Mouse (Mus musculus) MEL (cell line): ENCODE measurements around the gene Apoa2. TPM values are rescaled to one million over a fixed set of nuclear protein-coding genes. Genes with fewer than 3 reads are reported as not detected.

Experiments used
- DNase-seq: peaks from one replicate; pipeline ENCODE4 v3.0.0; 2011; ENCODE audit warnings: low read depth, low spot score
- H3K27ac ChIP-seq: 2 replicates; pipeline ENCODE4 v1.5.1; 2012; ENCODE audit warnings: low read depth, mild to moderate bottlenecking, control low read depth, low read length, moderate library complexity; ENCODE audit not compliant: control insufficient read depth
- H3K27me3 ChIP-seq, 2 experiments: fragments of 150-350 bp in 1 of 2; sonication (generic) in 1 of 2; 2 replicates each; pipeline ENCODE4 v1.6.1; 2012; ENCODE audit warnings: low read length in 2 of 2, mild to moderate bottlenecking in 2 of 2, improper control_type of control experiment in 1 of 2, moderate library complexity in 1 of 2; ENCODE audit not compliant: insufficient read depth in 2 of 2, control insufficient read depth in 1 of 2
- H3K36me3 ChIP-seq, 2 experiments: 2 replicates each; pipeline ENCODE4 v1.6.1; 2012 to 2014; ENCODE audit warnings: low read length in 2 of 2, improper control_type of control experiment in 1 of 2, inconsistent platforms in 1 of 2, mild to moderate bottlenecking in 1 of 2; ENCODE audit not compliant: insufficient read depth in 2 of 2, control insufficient read depth in 1 of 2
- H3K4me1 ChIP-seq, 2 experiments: fragments of 150-350 bp in 1 of 2; sonication (generic) in 1 of 2; 2 replicates each; pipeline ENCODE4 v1.6.1; 2012; ENCODE audit warnings: low read length in 2 of 2, improper control_type of control experiment in 1 of 2, mild to moderate bottlenecking in 1 of 2; ENCODE audit not compliant: insufficient read depth in 2 of 2, control insufficient read depth in 1 of 2
- H3K4me3 ChIP-seq, 2 experiments: fragments of 150-350 bp in 1 of 2; sonication (generic) in 1 of 2; 2 replicates each; pipeline ENCODE4 v1.5.1; 2012; ENCODE audit warnings: low read depth in 2 of 2, low read length in 2 of 2, mild to moderate bottlenecking in 2 of 2, moderate library complexity in 2 of 2, control low read depth in 1 of 2, improper control_type of control experiment in 1 of 2; ENCODE audit not compliant: control insufficient read depth in 1 of 2, insufficient read depth in 1 of 2
- H3K79me2 ChIP-seq: 2 replicates; pipeline ENCODE4 v1.6.1; 2012; ENCODE audit warnings: mild to moderate bottlenecking, low read length, moderate library complexity; ENCODE audit not compliant: control insufficient read depth, poor library complexity, insufficient read depth
- H3K9ac ChIP-seq: 2 replicates; pipeline ENCODE4 v1.6.1; 2012; ENCODE audit warnings: low read depth, mild to moderate bottlenecking, control low read depth, low read length, moderate library complexity; ENCODE audit not compliant: control insufficient read depth, poor library complexity, severe bottlenecking
- H3K9me3 ChIP-seq: fragments of 150-350 bp; sonication (generic); replicated peaks from 2 replicates; pipeline ENCODE4 v1.6.1; 2012; ENCODE audit warnings: mild to moderate bottlenecking, low read length, improper control_type of control experiment, moderate library complexity; ENCODE audit not compliant: insufficient read depth
- CHD2 ChIP-seq: IDR thresholded peaks from 2 replicates; pipeline ENCODE4 v1.6.1; 2011; ENCODE audit warnings: low read length, improper control_type of control experiment
- ELF1 ChIP-seq: IDR thresholded peaks from 2 replicates; pipeline ENCODE4 v1.6.1; 2014; ENCODE audit warnings: low read depth, mild to moderate bottlenecking, inconsistent platforms, low read length, improper control_type of control experiment, moderate library complexity
- GABPA ChIP-seq: IDR thresholded peaks from 2 replicates; pipeline ENCODE4 v1.6.1; 2012; ENCODE audit warnings: low read depth, mild to moderate bottlenecking, inconsistent platforms, low read length, improper control_type of control experiment, moderate library complexity
- GATA1 ChIP-seq: IDR thresholded peaks from 2 replicates; pipeline ENCODE4 v1.6.1; 2011; ENCODE audit warnings: low read depth, low read length, improper control_type of control experiment
- HCFC1 ChIP-seq: IDR thresholded peaks from 2 replicates; pipeline ENCODE4 v1.6.1; 2012; ENCODE audit warnings: low read depth, mild to moderate bottlenecking, inconsistent platforms, low read length, improper control_type of control experiment, moderate library complexity
- KAT2A ChIP-seq: conservative IDR thresholded peaks from 2 replicates; pipeline ENCODE4 v1.6.1; 2012; ENCODE audit warnings: low read depth, low read length, improper control_type of control experiment, inconsistent platforms
- MAX ChIP-seq: IDR thresholded peaks from 2 replicates; pipeline ENCODE4 v1.6.1; 2011; ENCODE audit warnings: low read length, improper control_type of control experiment
- MYB ChIP-seq: IDR thresholded peaks from 2 replicates; pipeline ENCODE4 v1.6.1; 2011; ENCODE audit warnings: mild to moderate bottlenecking, low read depth, low read length, improper control_type of control experiment
- NELFE ChIP-seq: IDR thresholded peaks from 2 replicates; pipeline ENCODE4 v1.6.1; 2011; ENCODE audit warnings: low read depth, low read length, improper control_type of control experiment
- POLR2A ChIP-seq, 2 experiments: IDR thresholded peaks; 2 replicates each; pipeline ENCODE4 v1.6.1; 2011 to 2012; ENCODE audit warnings: low read length in 2 of 2, mild to moderate bottlenecking in 2 of 2, control low read depth in 1 of 2, improper control_type of control experiment in 1 of 2, low read depth in 1 of 2, moderate library complexity in 1 of 2; ENCODE audit not compliant: control insufficient read depth in 1 of 2, insufficient read depth in 1 of 2, poor library complexity in 1 of 2
- POLR2AphosphoS2 ChIP-seq: IDR thresholded peaks from 2 replicates; pipeline ENCODE4 v1.6.1; 2011; ENCODE audit warnings: low read length, improper control_type of control experiment
- POLR2AphosphoS5 ChIP-seq: IDR thresholded peaks from 2 replicates; pipeline ENCODE4 v1.6.1; 2012; ENCODE audit warnings: low read depth, borderline replicate concordance, mild to moderate bottlenecking, inconsistent platforms, low read length, moderate library complexity, mixed read lengths
- RCOR1 ChIP-seq: IDR thresholded peaks from 2 replicates; pipeline ENCODE4 v1.6.1; 2012; ENCODE audit warnings: low read depth, mild to moderate bottlenecking, inconsistent platforms, low read length, improper control_type of control experiment
- SIN3A ChIP-seq: IDR thresholded peaks from 2 replicates; pipeline ENCODE4 v1.6.1; 2012; ENCODE audit warnings: low read length, improper control_type of control experiment, inconsistent platforms
- TCF12 ChIP-seq: IDR thresholded peaks from 2 replicates; pipeline ENCODE4 v1.6.1; 2014; ENCODE audit warnings: low read depth, mild to moderate bottlenecking, inconsistent platforms, low read length, improper control_type of control experiment, moderate library complexity
- UBTF ChIP-seq: IDR thresholded peaks from 2 replicates; pipeline ENCODE4 v1.6.1; 2012; ENCODE audit warnings: low read depth, mild to moderate bottlenecking, inconsistent platforms, low read length, improper control_type of control experiment, moderate library complexity, borderline replicate concordance; ENCODE audit not compliant: insufficient read depth
- USF1 ChIP-seq: IDR thresholded peaks from 2 replicates; pipeline ENCODE4 v1.6.1; 2014; ENCODE audit warnings: low read depth, mild to moderate bottlenecking, inconsistent platforms, low read length, improper control_type of control experiment, moderate library complexity
- USF2 ChIP-seq, 2 experiments: IDR thresholded peaks; 2 replicates each; pipeline ENCODE4 v1.6.1; 2011 to 2012; ENCODE audit warnings: improper control_type of control experiment in 2 of 2, low read length in 2 of 2, borderline replicate concordance in 1 of 2, inconsistent platforms in 1 of 2, low read depth in 1 of 2, mild to moderate bottlenecking in 1 of 2; ENCODE audit not compliant: insufficient read depth in 1 of 2
- ZKSCAN1 ChIP-seq: IDR thresholded peaks from 2 replicates; pipeline ENCODE4 v1.6.1; 2012; ENCODE audit warnings: low read depth, mild to moderate bottlenecking, inconsistent platforms, low read length, improper control_type of control experiment, moderate library complexity
- ZMIZ1 ChIP-seq: IDR thresholded peaks from 2 replicates; pipeline ENCODE4 v1.6.1; 2012; ENCODE audit warnings: low read depth, mild to moderate bottlenecking, inconsistent platforms, low read length, improper control_type of control experiment, moderate library complexity
- ZNF384 ChIP-seq: IDR thresholded peaks from 2 replicates; pipeline ENCODE4 v1.6.1; 2012; ENCODE audit warnings: low read depth, mild to moderate bottlenecking, inconsistent platforms, low read length, improper control_type of control experiment
- polyA plus RNA-seq, 2 experiments: library from polyadenylated mRNA; stranded (reverse) in 1 of 2; unstranded in 1 of 2; fragments of >175 nt in 1 of 2; fragments of >200 nt in 1 of 2; gene quantifications; 2 replicates each; pipeline versions ENCODE4 v1.2.1 to v1.2.4; 2012; ENCODE audit warnings: low replicate concordance in 2 of 2, low read depth in 1 of 2; ENCODE audit not compliant: insufficient read length in 2 of 2, insufficient read depth in 1 of 2, missing spikeins in 1 of 2
- total RNA-seq: library from RNA; depleted of rRNA; stranded (reverse); fragments of 300-350 nt; gene quantifications from 2 replicates; pipeline ENCODE4 v1.2.3, GENCODE M21; 2012; rRNA removed

The Apoa2 gene
- total RNA-seq = not detected in 2 replicates
- polyA plus RNA-seq = under 1 TPM in 1 of 2 experiments, not detected in 1; 0.15 TPM

GRCm38 (mm10) chr1:171224857-171225256 lies at the start of gene Apoa2:
Gene Apoa2 (plus strand): TSS chr1:171225054.
- H3K9ac ChIP-seq = no peak within 1 kb of the TSS
- H3K4me1 ChIP-seq = peaks cover 0 to 8% of the 10 kb centered on the region in 2 experiments; a peak in 1 of 4 replicates
- H3K9me3 ChIP-seq = no peaks in the 10 kb centered on the region
- H3K79me2 ChIP-seq = peaks cover 2% of the 10 kb centered on the region; the same call in 1 of the 2 replicates
- no peaks in the 10 kb centered on the region for H3K27me3 ChIP-seq
- no peak within 1 kb of the TSS for H3K27ac ChIP-seq
- no peak within 1 kb of the TSS for H3K4me3 ChIP-seq
- H3K36me3 ChIP-seq = peaks cover 0 to 3% of the 10 kb centered on the region in 2 experiments; a peak in 2 of 4 replicates
- no peak for TF ChIP-seq NELFE
- no peak for TF ChIP-seq ZNF384
- no peak for TF ChIP-seq ELF1
- TF ChIP-seq TCF12 = no peak
- TF ChIP-seq POLR2AphosphoS2 = no peak
- TF ChIP-seq GATA1 = no peak
- no peak for TF ChIP-seq POLR2AphosphoS5
- TF ChIP-seq MAX = no peak
- no peak for TF ChIP-seq MYB
- no peak for TF ChIP-seq USF1
- no peak for TF ChIP-seq CHD2
- TF ChIP-seq UBTF = no peak
- TF ChIP-seq SIN3A = no peak
- TF ChIP-seq ZMIZ1 = no peak
- no peak for TF ChIP-seq RCOR1
- TF ChIP-seq KAT2A = no peak
- no peak for TF ChIP-seq GABPA
- DNase-seq = no peak

- no peak for DNase-seq
- peaks cover 0 to 5% of the 10 kb centered on the region in 2 experiments; a peak in 2 of 4 replicates for H3K36me3 ChIP-seq
- peaks cover 5 to 9% of the 10 kb centered on the region in 2 experiments; a peak in 3 of 4 replicates for H3K27me3 ChIP-seq
- no peak overlapping the region for H3K4me3 ChIP-seq
- H3K79me2 ChIP-seq = no peaks in the 10 kb centered on the region
- no peaks in the 10 kb centered on the region for H3K9me3 ChIP-seq
- H3K9ac ChIP-seq = no peak overlapping the region
- no peak for TF ChIP-seq USF2 (IDR thresholded peaks at IDR 0.05; ENCODE audit: borderline replicate concordance in 1 of 2, insufficient read depth in 1 of 2, low read depth in 1 of 2, low read length in 2 of 2)
- TF ChIP-seq GABPA = no peak
- TF ChIP-seq POLR2A (IDR thresholded peaks at IDR 0.05; ENCODE audit: control insufficient read depth in 1 of 2, insufficient read depth in 1 of 2, low read depth in 1 of 2, low read length in 2 of 2, poor library complexity in 1 of 2) = no peak
- TF ChIP-seq HCFC1 = no peak
- no peak for TF ChIP-seq ZKSCAN1
- TF ChIP-seq ZNF384 = peak; percentile 77
- no peak overlapping the region for H3K27ac ChIP-seq
- peaks cover 0 to 9% of the 10 kb centered on the region in 2 experiments; a peak in 2 of 4 replicates for H3K4me1 ChIP-seq
Observed at GRCm38 (mm10) chr1:171179487-171180171, 45.2 kb upstream of the Apoa2 start.
